Mouse (Mus musculus) adrenal gland, postnatal 14 days (tissue): ENCODE data around the gene Arpc2. TPM values are rescaled to one million over a fixed set of nuclear protein-coding genes. Genes with fewer than 3 reads are reported as not detected.
"Not testable (repeated sequence)": the region's sequence is repeated elsewhere in the genome, so short reads cannot be mapped to it uniquely, and the experiment has no call there.

Experiments used
- DNase-seq: peaks from one replicate; pipeline ENCODE4 v3.0.0; 2021; ENCODE audit warnings: mixed read lengths
- total RNA-seq: library from RNA; stranded (reverse); gene quantifications from 2 replicates; pipeline ENCODE4 v1.2.3, GENCODE M21; 2021

The Arpc2 gene
- total RNA-seq, 1 experiment from 2014 or later = 177 TPM

GRCm38 (mm10) chr1:74283686-74284463 is 48.0 kb downstream of the Arpc2 start:
- peak; percentile 85 for DNase-seq

GRCm38 (mm10) chr1:74284543-74285160 is 48.8 kb downstream of the Arpc2 start, which contains the start of the genes Aamp and Pnkd:
Gene Aamp, minus strand, starts transcription at chr1:74284738.
Gene Pnkd, plus strand, starts transcription at chr1:74284930.
- peak; percentile 100 for DNase-seq

- DNase-seq = peak; percentile 56
Measured at GRCm38 (mm10) chr1:74285212-74286010, 49.5 kb downstream of the Arpc2 start.

GRCm38 (mm10) chr1:74286869-74287607 is 51.2 kb downstream of the Arpc2 start:
- not testable (repeated sequence) for DNase-seq

- DNase-seq = no peak
Measured at GRCm38 (mm10) chr1:74288327-74288726, 52.4 kb downstream of the Arpc2 start.

GRCm38 (mm10) chr1:74289248-74289647 is 53.4 kb downstream of the Arpc2 start:
- DNase-seq = no peak

GRCm38 (mm10) chr1:74289740-74290139 is 53.9 kb downstream of the Arpc2 start:
- no peak for DNase-seq

- DNase-seq = no peak
Measured at GRCm38 (mm10) chr1:74290141-74290540, 54.3 kb downstream of the Arpc2 start.

GRCm38 (mm10) chr1:74292331-74293020 is 56.6 kb downstream of the Arpc2 start:
- no peak for DNase-seq

GRCm38 (mm10) chr1:74293306-74293960 is 57.5 kb downstream of the Arpc2 start:
- no peak for DNase-seq

- no peak for DNase-seq
Measured at GRCm38 (mm10) chr1:74294090-74294643, 58.3 kb downstream of the Arpc2 start.

GRCm38 (mm10) chr1:74294733-74295455 is 59.0 kb downstream of the Arpc2 start:
- DNase-seq = peak; percentile 49

GRCm38 (mm10) chr1:74295456-74296171 is 59.7 kb downstream of the Arpc2 start:
- peak; percentile 94 for DNase-seq

- no peak for DNase-seq
Measured at GRCm38 (mm10) chr1:74296477-74296876, 60.6 kb downstream of the Arpc2 start.

- DNase-seq = peak; percentile 83
Measured at GRCm38 (mm10) chr1:74297269-74297668, 61.4 kb downstream of the Arpc2 start.

GRCm38 (mm10) chr1:74298157-74298750 is 62.4 kb downstream of the Arpc2 start:
- no peak for DNase-seq

- DNase-seq = peak; percentile 53
Measured at GRCm38 (mm10) chr1:74298996-74299395, 63.1 kb downstream of the Arpc2 start.

GRCm38 (mm10) chr1:74300347-74301110 is 64.6 kb downstream of the Arpc2 start:
- DNase-seq = no peak
